19 mouse cellular contexts compared by ENCODE assay signal in the genomic region with DNA sequence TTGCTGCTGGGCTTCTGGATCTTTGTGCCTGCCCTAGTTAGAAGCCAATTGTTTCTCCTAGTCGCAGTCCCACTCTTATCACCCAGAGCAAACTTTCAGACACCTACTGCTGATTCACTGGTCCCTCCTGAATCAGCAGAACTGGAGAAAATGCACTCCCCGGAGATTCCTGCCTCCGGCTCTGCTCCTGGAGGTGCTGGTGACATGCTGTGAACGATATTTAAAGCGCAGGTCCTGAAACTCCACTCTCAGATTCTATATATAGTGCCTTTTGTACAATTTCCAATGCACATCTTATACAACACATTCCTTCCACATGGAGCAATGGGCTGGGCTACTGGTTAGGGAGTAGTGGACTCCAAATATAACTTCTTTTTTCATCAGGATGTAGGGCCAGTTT.
DNase-seq lines count a peak whose midpoint lies in the region; ATAC-seq and TF ChIP-seq lines count a peak whose summit lies in the region.
"Had no signal": no experiment of that assay in that cellular context is flagged by ENCODE, and none has a peak within 500 bp of the region (broad histone marks: within the 10 kb centered on the region; RNA-seq: fewer than 3 reads in every experiment).

No protein-coding gene starts in this region.

- H3K9me3 ChIP-seq in heart, embryonic 13.5 days = no peaks in the 10 kb centered on the region
- no peaks in the 10 kb centered on the region for H3K9me3 ChIP-seq in lung, embryonic 14.5 days (ENCODE audit: low read depth, low read length)
- no peaks in the 10 kb centered on the region for H3K9me3 ChIP-seq in lung, postnatal 0 days (ENCODE audit: low read length)
- no peaks in the 10 kb centered on the region for H3K9me3 ChIP-seq in forebrain, embryonic 13.5 days (replicated peaks)
- H3K9me3 ChIP-seq: limb, embryonic 10.5 days; neural tube, embryonic 13.5 days had no signal

- ATAC-seq in heart, embryonic 13.5 days (ENCODE audit: extremely low read depth, insufficient number of reproducible peaks, low FRiP score, low TSS enrichment) = peak; percentile 37; the same call in 1 of the 2 replicates
- no peak for ATAC-seq in lung, embryonic 14.5 days (ENCODE audit: insufficient read depth)
- no peak for ATAC-seq in lung, postnatal 0 days
- no peak for ATAC-seq in forebrain, embryonic 13.5 days
- ATAC-seq: forebrain, embryonic 14.5 days; hindbrain, embryonic 16.5 days; intestine, embryonic 16.5 days; liver, postnatal 0 days had no signal

- TF ChIP-seq CTCF in lung, embryonic 14.5 days (IDR thresholded peaks at IDR 0.05; ENCODE audit: low read depth) = no peak
- no peak for TF ChIP-seq CTCF in lung, postnatal 0 days (IDR thresholded peaks at IDR 0.05)

- H3K27me3 ChIP-seq in heart, embryonic 13.5 days (replicated peaks) = no peaks in the 10 kb centered on the region
- no peaks in the 10 kb centered on the region for H3K27me3 ChIP-seq in lung, embryonic 14.5 days (ENCODE audit: insufficient read depth, low read length)
- no peaks in the 10 kb centered on the region for H3K27me3 ChIP-seq in lung, postnatal 0 days (replicated peaks; ENCODE audit: insufficient read depth, low read length)
- H3K27me3 ChIP-seq in forebrain, embryonic 13.5 days = no peaks in the 10 kb centered on the region
- H3K27me3 ChIP-seq: megakaryocyte, embryonic 14.5 days; neural tube, embryonic 13.5 days had no signal

- DNase-seq in heart, adult 11 months = no peak
- peak; percentile 5 for DNase-seq in lung, embryonic 14.5 days
- no peak for DNase-seq in lung, postnatal 0 days (ENCODE audit: low spot score)
- DNase-seq in left cerebral cortex, adult 9 months (ENCODE audit: low spot score in 2 of 2) = peak; percentile 44 to 61
- DNase-seq in right cerebral cortex, postnatal 36 days (ENCODE audit: low spot score in 2 of 2) = peak; percentile 38 to 52
- DNase-seq: cerebellum, adult 8-10 months; heart, adult 2 months; kidney, postnatal 36 days; liver, postnatal 0 days; midbrain, embryonic 14.5 days; thymus, postnatal 25 days had no signal

- peak overlapping the region; percentile 20; the same call in 1 of the 2 replicates for H3K9ac ChIP-seq in heart, embryonic 13.5 days
- no peak overlapping the region for H3K9ac ChIP-seq in lung, embryonic 14.5 days
- H3K9ac ChIP-seq in lung, postnatal 0 days (replicated peaks; ENCODE audit: low read depth) = no peak overlapping the region
- no peak overlapping the region for H3K9ac ChIP-seq in forebrain, embryonic 13.5 days
- H3K9ac ChIP-seq: liver, postnatal 0 days; neural tube, embryonic 13.5 days had no signal

- H3K4me2 ChIP-seq in heart, embryonic 13.5 days = peak overlapping the region; percentile 42
- no peak overlapping the region for H3K4me2 ChIP-seq in lung, embryonic 14.5 days
- H3K4me2 ChIP-seq in lung, postnatal 0 days (replicated peaks; ENCODE audit: low read depth, low read length) = no peak overlapping the region
- no peak overlapping the region for H3K4me2 ChIP-seq in forebrain, embryonic 13.5 days
- H3K4me2 ChIP-seq: neural tube, embryonic 13.5 days had no signal

- peak overlapping the region; percentile 80 for H3K27ac ChIP-seq in heart, embryonic 13.5 days (replicated peaks)
- no peak overlapping the region for H3K27ac ChIP-seq in lung, embryonic 14.5 days (ENCODE audit: low read depth)
- no peak overlapping the region for H3K27ac ChIP-seq in lung, postnatal 0 days (ENCODE audit: low read length)
- no peak overlapping the region for H3K27ac ChIP-seq in forebrain, embryonic 13.5 days
- H3K27ac ChIP-seq: heart, adult 2 months; limb, embryonic 10.5 days; neural tube, embryonic 13.5 days had no signal

- H3K4me1 ChIP-seq in heart, embryonic 13.5 days = peaks cover 19% of the 10 kb centered on the region
- no peaks in the 10 kb centered on the region for H3K4me1 ChIP-seq in lung, embryonic 14.5 days (ENCODE audit: insufficient read depth)
- no peaks in the 10 kb centered on the region for H3K4me1 ChIP-seq in lung, postnatal 0 days (ENCODE audit: insufficient read depth, low read depth, low read length)
- H3K4me1 ChIP-seq in forebrain, embryonic 13.5 days = no peaks in the 10 kb centered on the region
- H3K4me1 ChIP-seq: megakaryocyte, embryonic 14.5 days had no signal

- 14% methylated on average over 5 of the region's 5 CpGs for WGBS in heart, embryonic 13.5 days
- 23% methylated on average over 5 of the region's 5 CpGs for WGBS in lung, embryonic 14.5 days
- WGBS in lung, postnatal 0 days = 24% methylated on average over 5 of the region's 5 CpGs
- WGBS in forebrain, embryonic 13.5 days = 80% methylated on average over 5 of the region's 5 CpGs

- TF ChIP-seq EP300 in lung, postnatal 0 days (IDR thresholded peaks at IDR 0.05) = no peak

- H3K36me3 ChIP-seq in heart, embryonic 13.5 days = no peaks in the 10 kb centered on the region
- no peaks in the 10 kb centered on the region for H3K36me3 ChIP-seq in lung, embryonic 14.5 days (ENCODE audit: insufficient read depth)
- H3K36me3 ChIP-seq in lung, postnatal 0 days (ENCODE audit: insufficient read depth, low read length) = no peaks in the 10 kb centered on the region
- H3K36me3 ChIP-seq in forebrain, embryonic 13.5 days (ENCODE audit: poor library complexity, severe bottlenecking) = no peaks in the 10 kb centered on the region
- H3K36me3 ChIP-seq: limb, embryonic 10.5 days; neural tube, embryonic 13.5 days had no signal

- no peak overlapping the region for H3K4me3 ChIP-seq in heart, embryonic 13.5 days
- H3K4me3 ChIP-seq in lung, embryonic 14.5 days (ENCODE audit: low read depth, low read length) = no peak overlapping the region
- no peak overlapping the region for H3K4me3 ChIP-seq in lung, postnatal 0 days (ENCODE audit: low read depth, low read length)
- no peak overlapping the region for H3K4me3 ChIP-seq in forebrain, embryonic 13.5 days
- H3K4me3 ChIP-seq: heart, adult 2 months; limb, embryonic 10.5 days; neural tube, embryonic 13.5 days had no signal

Comparison
In these comparisons a context has a peak if more than half of its experiments do, and no peak if none do; other contexts are left out.
1. DNase-seq: peak in lung, embryonic 14.5 days (single experiment), left cerebral cortex, adult 9 months (2 of 2) and right cerebral cortex, postnatal 36 days (2 of 2); none in heart, adult 11 months (single experiment) and lung, postnatal 0 days (single experiment).